Mouse (Mus musculus): Measurements from ENCODE around the gene Dnajc4. TPM values are rescaled to one million over a fixed set of nuclear protein-coding genes. Genes with fewer than 3 reads are reported as not detected.

The Dnajc4 gene
- polyA plus RNA-seq, 1 experiment = 68.7 TPM

GRCm38 (mm10) chr19:6948186-6948585 lies 44.2 kb downstream of the Dnajc4 start:
- no peak for DNase-seq (ENCODE audit: low read depth)

- DNase-seq (ENCODE audit: low read depth) = no peak
Observed at GRCm38 (mm10) chr19:6947742-6948141, 44.6 kb downstream of the Dnajc4 start.

- no peak for DNase-seq (ENCODE audit: low read depth)
Observed at GRCm38 (mm10) chr19:6943709-6944108, 48.7 kb downstream of the Dnajc4 start.

GRCm38 (mm10) chr19:6942764-6943163 lies 49.6 kb downstream of the Dnajc4 start:
- DNase-seq (ENCODE audit: low read depth) = no peak

- DNase-seq (ENCODE audit: low read depth) = no peak
Observed at GRCm38 (mm10) chr19:6942249-6942691, 50.1 kb downstream of the Dnajc4 start, which contains the start of gene Gpr137. Gene Gpr137 (minus strand): TSS chr19:6942480.

GRCm38 (mm10) chr19:6941372-6942248 lies 50.8 kb downstream of the Dnajc4 start, which contains the start of gene Bad:
Gene Bad (plus strand): TSS chr19:6941861.
- DNase-seq (ENCODE audit: low read depth) = no peak

GRCm38 (mm10) chr19:6940396-6941351 lies 51.7 kb downstream of the Dnajc4 start:
- no peak for DNase-seq (ENCODE audit: low read depth)

GRCm38 (mm10) chr19:6939106-6940002 lies 53.0 kb downstream of the Dnajc4 start:
- no peak for DNase-seq (ENCODE audit: low read depth)

Other genes with a start within 250 kb of the Dnajc4 start
- gene Rps6ka4, start 151.9 kb downstream of the Dnajc4 start, polyA plus RNA-seq (2012; rRNA removed) = 28.2 and 32.0 TPM in 2 replicates
- 2.9 and 3.1 TPM in 2 replicates for gene Ccdc88b, start 134.4 kb downstream of the Dnajc4 start, polyA plus RNA-seq (2012; rRNA removed)
- gene Trmt112, start 82.9 kb downstream of the Dnajc4 start, polyA plus RNA-seq (2012; rRNA removed) = 101 and 122 TPM in 2 replicates
- 231 and 263 TPM in 2 replicates for gene Prdx5, start 82.5 kb downstream of the Dnajc4 start, polyA plus RNA-seq (2012; rRNA removed)
- gene Esrra, start 70.8 kb downstream of the Dnajc4 start, polyA plus RNA-seq (2012; rRNA removed) = 40.7 and 50.4 TPM in 2 replicates
- gene Catsperz, start 67.2 kb downstream of the Dnajc4 start, polyA plus RNA-seq (2012; rRNA removed) = 2.4 and 4.3 TPM in 2 replicates
- gene Kcnk4, start 58.1 kb downstream of the Dnajc4 start, polyA plus RNA-seq (2012; rRNA removed) = 0.08 and 0.15 TPM in 2 replicates
- gene Bad, start 50.7 kb downstream of the Dnajc4 start, polyA plus RNA-seq (2012; rRNA removed) = 60.1 and 82.0 TPM in 2 replicates
- 85.1 and 89.1 TPM in 2 replicates for gene Gpr137, start 50.1 kb downstream of the Dnajc4 start, polyA plus RNA-seq (2012; rRNA removed)
- gene Ppp1r14b, start 17.6 kb downstream of the Dnajc4 start, polyA plus RNA-seq (2012; rRNA removed) = 69.4 and 78.5 TPM in 2 replicates
- 63.4 and 74.5 TPM in 2 replicates for gene Plcb3, start 16.1 kb downstream of the Dnajc4 start, polyA plus RNA-seq (2012; rRNA removed)
- 80.5 and 126 TPM in 2 replicates for gene Fkbp2, start 12.1 kb downstream of the Dnajc4 start, polyA plus RNA-seq (2012; rRNA removed)
- 62.4 and 80.9 TPM in 2 replicates for gene Vegfb, start 4.9 kb downstream of the Dnajc4 start, polyA plus RNA-seq (2012; rRNA removed)
- 45.2 and 46.9 TPM in 2 replicates for gene Nudt22, start 3.5 kb upstream of the Dnajc4 start, polyA plus RNA-seq (2012; rRNA removed)
- gene Trpt1, start 3.6 kb upstream of the Dnajc4 start, polyA plus RNA-seq (2012; rRNA removed) = 18.6 and 21.1 TPM in 2 replicates
- 10.3 and 11.8 TPM in 2 replicates for gene Fermt3, start 26.9 kb upstream of the Dnajc4 start, polyA plus RNA-seq (2012; rRNA removed)
- 42.0 and 46.0 TPM in 2 replicates for gene Stip1, start 47.4 kb upstream of the Dnajc4 start, polyA plus RNA-seq (2012; rRNA removed)
- gene Macrod1, start 64.2 kb upstream of the Dnajc4 start, polyA plus RNA-seq (2012; rRNA removed) = 29.9 and 42.2 TPM in 2 replicates
- 0.51 and 0.91 TPM in 2 replicates for gene Flrt1, start 113.2 kb upstream of the Dnajc4 start, polyA plus RNA-seq (2012; rRNA removed)
- gene Otub1, start 213.7 kb upstream of the Dnajc4 start, polyA plus RNA-seq (2012; rRNA removed) = 121 and 122 TPM in 2 replicates
- 1,770 and 2,047 TPM in 2 replicates for gene Cox8a, start 225.0 kb upstream of the Dnajc4 start, polyA plus RNA-seq (2012; rRNA removed)
- gene Naa40, start 248.6 kb upstream of the Dnajc4 start, polyA plus RNA-seq (2012; rRNA removed) = 29.7 and 35.5 TPM in 2 replicates